Mouse (Mus musculus) T-helper 17 cell (primary cell): Measurements from ENCODE around the gene Gm379.

ENCODE experiments used
- in situ Hi-C, 2 experiments: fragments of 300-600 bp; cut with MboI, MseI; formaldehyde crosslinking; loops; 1 replicate in 1 of 2; 2 replicates in 1 of 2; pipeline ENCODE4 v1.15.1; 2025; ENCODE audit warnings: high pct_unique_total_duplicates in 2 of 2

The Gm379 gene

GRCm38 (mm10) chrX:108664885-108665284 lies at the start of gene Gm379:
Gene Gm379 (minus strand): TSS chrX:108664891.
- in situ Hi-C loops = no loop called here

GRCm38 (mm10) chrX:108704312-108704711 lies 39.6 kb upstream of the Gm379 start:
- in situ Hi-C loops = no loop called here

- in situ Hi-C loops = no loop called here
These were observed 4.2 kb upstream of the Gm379 start for GRCm38 (mm10) chrX:108668868-108669267.

- in situ Hi-C loops = no loop called here
These were observed 42.7 kb downstream of the Gm379 start for GRCm38 (mm10) chrX:108621991-108622390.

GRCm38 (mm10) chrX:108620886-108621285 lies 43.8 kb downstream of the Gm379 start:
- in situ Hi-C loops = no loop called here
